Mouse (Mus musculus) lung, embryonic 15.5 days (tissue): ENCODE data around the gene Vpreb2. TPM values are rescaled to one million over a fixed set of nuclear protein-coding genes. Genes with fewer than 3 reads are reported as not detected.
A peak's percentile ranks its signal among the peaks of the same experiment; 100 is the strongest.

ENCODE experiments used
- ATAC-seq: fragments of 200-750 bp; cut with Nextera tagmentation; 2 replicates; pipeline ENCODE4 v1.8.0; 2017; ENCODE audit warnings: moderate number of reproducible peaks, borderline replicate concordance; ENCODE audit not compliant: low FRiP score, low TSS enrichment; ENCODE audit errors: extremely low read depth
- H3K27ac ChIP-seq: fragments of 300-500 bp; sonication (generic); 2 replicates; pipeline ENCODE4 v1.5.1; 2015; ENCODE audit warnings: moderate library complexity, mild to moderate bottlenecking, inconsistent platforms
- H3K27me3 ChIP-seq: fragments of 300-500 bp; sonication (generic); 2 replicates; pipeline ENCODE4 v1.6.1; 2015; ENCODE audit warnings: inconsistent platforms
- H3K36me3 ChIP-seq: fragments of 300-500 bp; sonication (generic); 2 replicates; pipeline ENCODE4 v1.6.1; 2015; ENCODE audit warnings: inconsistent platforms
- H3K4me1 ChIP-seq: fragments of 300-500 bp; sonication (generic); 2 replicates; pipeline ENCODE4 v1.6.1; 2015; ENCODE audit warnings: inconsistent platforms
- H3K4me2 ChIP-seq: fragments of 300-500 bp; sonication (generic); 2 replicates; pipeline ENCODE4 v1.6.1; 2015; ENCODE audit warnings: inconsistent platforms, mild to moderate bottlenecking, moderate library complexity
- H3K4me3 ChIP-seq: fragments of 300-500 bp; sonication (generic); 2 replicates; pipeline ENCODE4 v1.5.1; 2015; ENCODE audit warnings: mild to moderate bottlenecking, inconsistent platforms
- H3K9ac ChIP-seq: fragments of 300-500 bp; sonication (generic); 2 replicates; pipeline ENCODE4 v1.6.1; 2015; ENCODE audit warnings: inconsistent platforms
- H3K9me3 ChIP-seq: fragments of 300-500 bp; sonication (generic); 2 replicates; pipeline ENCODE4 v1.6.1; 2016; ENCODE audit warnings: inconsistent platforms
- WGBS: fragments of 180-500 bp; shearing (Covaris S2); methylation state at CpG from one replicate; pipeline ENCODE4 v1.1.7; 2015; 5-methylcytosine and 5-hydroxymethylcytosine counted together
- polyA plus RNA-seq: library from polyadenylated mRNA; unstranded; fragments of >200 nt; fragmentation: Nextera tagmentation; extraction: Ambion mirVana; gene quantifications from 2 replicates; pipeline ENCODE4 v1.2.1, GENCODE M21; 2015

Vpreb2 gene
- polyA plus RNA-seq, result not detected in 2 replicates

GRCm38 (mm10) chr16:17980128-17980527, at the start of gene Vpreb2:
Vpreb2 (plus strand) TSS chr16:17980428.
- no peak within 1 kb of the TSS for H3K9ac ChIP-seq
- no peak for ATAC-seq
- no peak within 1 kb of the TSS for H3K27ac ChIP-seq
- 58% methylated on average over 1 of the region's 1 CpGs for WGBS
- H3K4me2 ChIP-seq, result no peak within 1 kb of the TSS
- no peaks in the 10 kb centered on the region for H3K9me3 ChIP-seq
- no peaks in the 10 kb centered on the region for H3K4me1 ChIP-seq
- H3K27me3 ChIP-seq, result no peaks in the 10 kb centered on the region
- H3K4me3 ChIP-seq, result no peak within 1 kb of the TSS
- no peaks in the 10 kb centered on the region for H3K36me3 ChIP-seq

DNA sequence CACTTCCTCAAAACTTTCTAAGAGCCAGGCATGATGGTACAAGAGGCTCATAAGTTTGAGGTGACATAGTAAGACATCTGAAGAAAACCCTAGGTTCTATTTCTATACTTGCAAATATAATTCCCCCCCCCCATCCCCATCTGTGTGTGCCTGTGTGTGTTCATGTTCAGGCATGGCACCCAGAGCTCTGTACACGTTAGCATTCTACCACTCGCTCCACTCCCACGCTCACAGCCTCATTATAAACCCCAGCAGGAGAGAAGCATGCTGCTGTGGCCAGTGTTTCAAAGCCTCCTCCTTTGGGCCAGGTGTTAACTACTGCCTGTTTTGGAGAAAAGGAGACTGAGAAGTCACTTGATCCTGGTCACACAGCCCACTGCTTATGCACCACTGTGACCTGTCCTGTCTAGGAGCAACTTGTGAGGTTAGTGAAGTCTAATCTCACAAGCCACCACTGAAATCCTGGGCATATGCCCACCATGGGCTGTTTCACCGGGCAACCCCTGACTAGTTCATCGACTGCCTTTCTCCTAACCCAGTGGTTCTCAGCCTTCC, 48.2 kb upstream of the Vpreb2 start:
- Histone ChIP-seq H3K9me3 (no peaks in the 10 kb centered on the region), H3K4me1 (peaks cover 7% of the 10 kb centered on the region), H3K9ac (no peak overlapping the region), H3K4me2 (no peak overlapping the region), H3K36me3 (no peaks in the 10 kb centered on the region), H3K27ac (no peak overlapping the region), H3K4me3 (no peak overlapping the region), H3K27me3 (no peaks in the 10 kb centered on the region; the same call in 1 of the 2 replicates)
- WGBS, result 66% methylated on average over 5 of the region's 5 CpGs
- ATAC-seq, result no peak

DNA sequence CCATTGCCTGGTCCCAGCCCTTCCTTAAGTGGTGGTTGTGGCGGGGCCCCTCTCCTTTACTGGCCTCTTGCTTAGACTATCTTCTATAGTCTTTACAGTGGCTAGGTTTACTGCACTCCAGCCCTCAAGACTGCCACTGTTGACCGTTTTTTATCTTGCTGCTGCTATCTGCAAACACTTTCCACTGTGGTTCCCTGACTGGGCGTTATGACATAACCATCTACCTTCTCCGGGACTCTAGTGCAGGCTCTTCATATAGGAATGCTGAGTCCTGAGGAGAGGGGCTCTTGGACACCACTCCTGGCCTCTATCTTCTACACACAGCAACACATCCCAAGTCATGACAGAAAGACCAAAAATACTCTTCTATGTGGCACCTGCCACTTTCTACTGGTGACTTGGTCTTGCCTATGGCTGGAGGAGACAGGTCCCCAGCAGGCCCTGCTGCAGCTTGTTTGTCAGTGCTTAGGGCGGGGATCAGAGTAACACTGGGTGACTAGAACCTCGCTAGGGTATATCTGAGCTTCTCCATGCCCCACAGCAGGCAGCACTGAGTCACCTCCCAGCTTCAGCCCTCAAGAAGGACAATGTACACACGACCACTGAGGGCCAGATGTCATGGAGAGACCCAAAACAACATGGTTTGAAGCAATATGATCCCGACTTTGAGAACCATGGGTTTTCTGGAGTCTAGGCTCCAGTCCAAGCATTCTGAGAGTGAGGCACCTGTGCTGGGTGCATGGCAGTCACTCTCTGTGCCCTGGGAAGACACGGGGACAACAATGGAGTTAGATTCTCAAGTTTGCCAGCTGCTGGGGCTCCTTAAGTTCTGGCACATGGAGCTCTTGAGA, 46.4 kb upstream of the Vpreb2 start:
- Histone ChIP-seq H3K4me3 (no peak overlapping the region), H3K4me1 (peaks cover 7% of the 10 kb centered on the region), H3K4me2 (no peak overlapping the region), H3K9ac (no peak overlapping the region), H3K27me3 (no peaks in the 10 kb centered on the region; the same call in 1 of the 2 replicates), H3K27ac (no peak overlapping the region), H3K9me3 (no peaks in the 10 kb centered on the region), H3K36me3 (no peaks in the 10 kb centered on the region)
- no peak for ATAC-seq
- WGBS, result 56% methylated on average over 9 of the region's 9 CpGs

GRCm38 (mm10) chr16:17934445-17934910, 45.8 kb upstream of the Vpreb2 start:
- H3K4me3 ChIP-seq, result no peak overlapping the region
- 54% methylated on average over 3 of the region's 3 CpGs for WGBS
- H3K9me3 ChIP-seq, result no peaks in the 10 kb centered on the region
- H3K27me3 ChIP-seq, result no peaks in the 10 kb centered on the region; the same call in 1 of the 2 replicates
- peaks cover 10% of the 10 kb centered on the region for H3K4me1 ChIP-seq
- H3K27ac ChIP-seq, result no peak overlapping the region
- ATAC-seq, result no peak
- H3K9ac ChIP-seq, result no peak overlapping the region
- no peaks in the 10 kb centered on the region for H3K36me3 ChIP-seq
- H3K4me2 ChIP-seq, result no peak overlapping the region

- Histone ChIP-seq H3K4me1 (peaks cover 11% of the 10 kb centered on the region), H3K9me3 (no peaks in the 10 kb centered on the region), H3K4me3 (no peak overlapping the region), H3K9ac (no peak overlapping the region), H3K4me2 (no peak overlapping the region), H3K36me3 (no peaks in the 10 kb centered on the region), H3K27me3 (no peaks in the 10 kb centered on the region; the same call in 1 of the 2 replicates), H3K27ac (no peak overlapping the region)
- WGBS, result 69% methylated on average over 10 of the region's 10 CpGs
- no peak for ATAC-seq
These were observed 43.5 kb upstream of the Vpreb2 start for GRCm38 (mm10) chr16:17936776-17937175.

GRCm38 (mm10) chr16:17938187-17938586, 42.0 kb upstream of the Vpreb2 start:
- H3K27me3 ChIP-seq, result no peaks in the 10 kb centered on the region; the same call in 1 of the 2 replicates
- H3K9ac ChIP-seq, result no peak overlapping the region
- 61% methylated on average over 7 of the region's 7 CpGs for whole genome bisulfite sequencing
- H3K36me3 ChIP-seq, result no peaks in the 10 kb centered on the region
- no peaks in the 10 kb centered on the region for H3K9me3 ChIP-seq
- H3K4me1 ChIP-seq, result peaks cover 11% of the 10 kb centered on the region
- no peak for ATAC-seq
- H3K27ac ChIP-seq, result no peak overlapping the region
- no peak overlapping the region for H3K4me2 ChIP-seq
- no peak overlapping the region for H3K4me3 ChIP-seq

- Histone ChIP-seq H3K4me3 (no peak overlapping the region), H3K36me3 (no peaks in the 10 kb centered on the region), H3K4me1 (peaks cover 11% of the 10 kb centered on the region), H3K9me3 (no peaks in the 10 kb centered on the region), H3K4me2 (0 out of 2 replicates have a peak overlapping the region, but pooled peaks have one; percentile 0), H3K27ac (peak overlapping the region; percentile 54), H3K9ac (no peak overlapping the region), H3K27me3 (no peaks in the 10 kb centered on the region; the same call in 1 of the 2 replicates)
- 9% methylated on average over 7 of the region's 7 CpGs for WGBS
- peak; percentile 77; the same call in 1 of the 2 replicates for ATAC-seq
These were observed 41.4 kb upstream of the Vpreb2 start for GRCm38 (mm10) chr16:17938821-17939220.

DNA sequence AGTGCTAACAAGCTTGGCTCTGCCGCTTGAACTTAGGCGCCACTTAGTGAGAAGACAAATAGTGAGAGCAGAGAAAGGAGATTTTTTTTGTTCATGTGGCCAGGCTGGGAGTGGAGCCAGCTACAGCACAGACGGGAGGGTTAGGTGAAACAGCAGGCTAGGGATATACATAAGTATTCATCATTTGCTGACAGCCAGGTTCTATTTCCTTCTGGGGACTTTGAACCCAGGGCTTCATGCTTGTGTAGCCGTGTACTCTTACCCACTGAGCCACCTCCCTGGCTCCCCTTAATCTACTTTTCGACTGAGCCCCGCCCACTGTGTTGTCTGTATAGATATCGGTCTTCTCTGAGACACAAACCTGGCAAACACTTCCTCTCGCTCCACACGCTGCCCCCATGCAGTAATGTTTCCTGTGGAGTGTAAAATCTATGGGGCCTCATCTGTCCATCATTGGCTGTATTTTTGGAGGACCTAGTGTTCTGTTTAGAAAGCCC, 40.9 kb upstream of the Vpreb2 start:
- no peaks in the 10 kb centered on the region for H3K9me3 ChIP-seq
- peak overlapping the region; percentile 54 for H3K27ac ChIP-seq
- peak; percentile 58; the same call in 1 of the 2 replicates for ATAC-seq
- H3K4me1 ChIP-seq, result peaks cover 11% of the 10 kb centered on the region
- 19% methylated on average over 9 of the region's 9 CpGs for WGBS
- H3K9ac ChIP-seq, result no peak overlapping the region
- no peaks in the 10 kb centered on the region for H3K36me3 ChIP-seq
- H3K27me3 ChIP-seq, result no peaks in the 10 kb centered on the region; the same call in 1 of the 2 replicates
- H3K4me3 ChIP-seq, result no peak overlapping the region
- 0 out of 2 replicates have a peak overlapping the region, but pooled peaks have one; percentile 0 for H3K4me2 ChIP-seq

GRCm38 (mm10) chr16:17943466-17943865, 36.8 kb upstream of the Vpreb2 start:
- 57% methylated on average over 8 of the region's 8 CpGs for WGBS

GRCm38 (mm10) chr16:17945081-17945831, 35.0 kb upstream of the Vpreb2 start:
- no peak overlapping the region for H3K9ac ChIP-seq
- no peak overlapping the region for H3K27ac ChIP-seq

More at GRCm38 (mm10) chr16:17943466-17943865, 36.8 kb upstream of the Vpreb2 start:
- Histone ChIP-seq H3K27ac (no peak overlapping the region), H3K4me2 (no peak overlapping the region), H3K9ac (no peak overlapping the region), H3K9me3 (no peaks in the 10 kb centered on the region), H3K36me3 (no peaks in the 10 kb centered on the region), H3K4me3 (no peak overlapping the region), H3K4me1 (peaks cover 9% of the 10 kb centered on the region), H3K27me3 (no peaks in the 10 kb centered on the region)
- no peak for ATAC-seq

DNA sequence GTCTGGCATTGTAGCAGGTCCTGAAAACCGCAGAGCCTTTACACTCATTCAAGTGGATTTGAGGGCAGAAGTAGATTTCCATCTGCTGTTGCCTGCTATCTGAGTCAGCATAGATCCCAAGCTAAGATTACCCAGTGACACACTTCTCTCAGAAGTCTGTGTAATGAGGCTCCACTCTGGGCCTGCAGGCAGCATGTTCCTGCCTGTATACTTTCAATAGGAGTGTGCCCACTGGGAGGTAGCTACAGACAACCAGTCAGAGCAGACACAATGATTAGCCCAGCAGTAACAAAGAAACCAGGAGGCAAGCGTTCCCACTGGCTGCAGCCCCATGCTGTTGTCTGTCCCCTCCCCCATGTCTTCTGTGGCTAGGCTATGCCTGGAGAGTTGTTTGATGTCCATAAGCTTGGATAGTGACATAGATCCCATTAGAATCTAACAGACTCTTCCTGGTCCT, 30.8 kb upstream of the Vpreb2 start:
- H3K4me3 ChIP-seq, result no peak overlapping the region
- no peaks in the 10 kb centered on the region for H3K36me3 ChIP-seq
- no peaks in the 10 kb centered on the region for H3K27me3 ChIP-seq
- H3K4me1 ChIP-seq, result no peaks in the 10 kb centered on the region
- H3K27ac ChIP-seq, result no peak overlapping the region
- H3K4me2 ChIP-seq, result no peak overlapping the region
- H3K9me3 ChIP-seq, result no peaks in the 10 kb centered on the region
- no peak overlapping the region for H3K9ac ChIP-seq
- no peak for ATAC-seq
- 55% methylated on average over 2 of the region's 2 CpGs for WGBS

More at GRCm38 (mm10) chr16:17945081-17945831, 35.0 kb upstream of the Vpreb2 start:
- H3K4me3 ChIP-seq, result no peak overlapping the region
- no peak overlapping the region; the same call in 1 of the 2 replicates for H3K4me2 ChIP-seq
- H3K4me1 ChIP-seq, result no peaks in the 10 kb centered on the region
- H3K36me3 ChIP-seq, result no peaks in the 10 kb centered on the region
- H3K27me3 ChIP-seq, result no peaks in the 10 kb centered on the region
- peak; percentile 42; the same call in 1 of the 2 replicates for ATAC-seq
- 33% methylated on average over 7 of the region's 7 CpGs for WGBS
- no peaks in the 10 kb centered on the region for H3K9me3 ChIP-seq
